Mouse (Mus musculus): ENCODE measurements around the gene Rcor1. TPM values are rescaled to one million over a fixed set of nuclear protein-coding genes. Genes with fewer than 3 reads are reported as not detected.

Gene Rcor1
- polyA plus RNA-seq, 1 experiment, result 33.8 TPM

DNA sequence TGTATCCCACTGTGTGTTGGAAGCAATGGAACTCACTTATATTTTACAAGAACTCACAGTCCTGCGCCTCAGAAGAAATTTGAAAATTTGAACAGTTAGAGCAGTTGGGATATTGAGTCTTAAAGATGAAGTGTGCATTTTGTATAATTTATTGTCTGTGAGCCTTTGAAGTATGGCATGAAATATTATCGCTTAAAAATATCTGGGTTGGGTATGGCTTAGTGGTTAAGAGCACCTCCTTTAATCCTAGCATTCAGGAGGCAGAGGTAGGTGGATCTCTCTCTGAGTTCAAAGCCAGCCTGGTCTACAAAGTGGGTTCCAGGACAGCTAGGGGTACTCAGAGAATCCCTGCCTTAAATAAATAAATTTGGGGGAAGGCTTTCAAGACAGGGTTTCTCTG lies 20.1 kb upstream of the Rcor1 start:
- Histone ChIP-seq H3K4me3 (ENCODE audit: insufficient read depth, low read length) (no peak overlapping the region), H3K4me1 (ENCODE audit: control insufficient read depth, insufficient read depth, low read length) (peaks cover 19% of the 10 kb centered on the region), H3K27ac (ENCODE audit: insufficient read depth, low read depth, low read length) (no peak overlapping the region)
- TF ChIP-seq CTCF (IDR thresholded peaks at IDR 0.05; ENCODE audit: low read depth, low read length) (no peak), POLR2A (IDR thresholded peaks at IDR 0.05; ENCODE audit: borderline replicate concordance, low read depth, low read length) (no peak)

DNA sequence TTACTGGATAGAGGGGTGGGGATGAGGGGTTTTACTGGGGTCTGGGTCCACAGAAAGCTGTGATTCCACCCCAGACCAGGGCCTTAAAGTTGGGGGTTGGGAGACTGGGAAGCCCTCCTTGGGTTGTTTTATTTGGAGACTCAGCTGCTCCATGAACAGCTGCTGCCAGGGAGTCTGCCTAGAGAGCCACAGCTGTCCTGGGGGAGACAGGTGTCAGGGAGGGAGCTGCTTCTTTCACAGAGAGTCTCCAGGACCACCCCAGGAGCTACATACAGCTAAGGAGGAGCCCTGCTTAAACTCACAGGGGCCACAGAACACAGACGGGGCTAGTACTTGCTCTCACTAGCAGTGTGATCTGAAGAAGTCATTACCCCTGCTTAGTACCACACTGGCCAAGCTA lies 18.0 kb upstream of the Rcor1 start:
- TF ChIP-seq POLR2A (IDR thresholded peaks at IDR 0.05; ENCODE audit: borderline replicate concordance, low read depth, low read length) (no peak), CTCF (IDR thresholded peaks at IDR 0.05; ENCODE audit: low read depth, low read length) (no peak)

DNA sequence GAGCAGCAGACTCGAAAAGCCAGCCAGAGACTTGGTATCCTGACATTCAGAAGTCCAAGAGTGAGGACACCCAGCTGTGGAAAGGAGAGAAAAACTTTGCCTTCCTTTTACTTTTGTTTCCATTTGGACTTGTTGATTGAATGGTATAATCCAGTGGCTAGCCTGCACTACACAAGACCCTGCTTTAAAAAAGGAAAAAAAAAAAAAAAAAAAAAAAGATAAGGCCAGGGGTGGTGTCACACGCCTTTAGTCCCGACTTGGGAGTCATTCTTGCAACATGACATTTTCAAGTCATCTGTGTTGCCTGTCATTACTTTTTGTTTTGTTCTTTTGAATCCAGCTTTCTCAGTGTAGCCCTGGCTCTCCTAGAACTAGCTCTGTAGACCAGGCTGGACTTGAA lies 17.6 kb upstream of the Rcor1 start:
- Histone ChIP-seq H3K4me1 (ENCODE audit: control insufficient read depth, insufficient read depth, low read length) (peaks cover 7% of the 10 kb centered on the region), H3K4me3 (ENCODE audit: insufficient read depth, low read length) (no peak overlapping the region), H3K27ac (ENCODE audit: insufficient read depth, low read depth, low read length) (no peak overlapping the region)
- no peak for TF ChIP-seq POLR2A (IDR thresholded peaks at IDR 0.05; ENCODE audit: borderline replicate concordance, low read depth, low read length)
- TF ChIP-seq CTCF (IDR thresholded peaks at IDR 0.05; ENCODE audit: low read depth, low read length), result no peak

More for the DNA sequence above, 18.0 kb upstream of the Rcor1 start:
- Histone ChIP-seq H3K27ac (ENCODE audit: insufficient read depth, low read depth, low read length) (no peak overlapping the region), H3K4me3 (ENCODE audit: insufficient read depth, low read length) (no peak overlapping the region), H3K4me1 (ENCODE audit: control insufficient read depth, insufficient read depth, low read length) (peaks cover 10% of the 10 kb centered on the region)

DNA sequence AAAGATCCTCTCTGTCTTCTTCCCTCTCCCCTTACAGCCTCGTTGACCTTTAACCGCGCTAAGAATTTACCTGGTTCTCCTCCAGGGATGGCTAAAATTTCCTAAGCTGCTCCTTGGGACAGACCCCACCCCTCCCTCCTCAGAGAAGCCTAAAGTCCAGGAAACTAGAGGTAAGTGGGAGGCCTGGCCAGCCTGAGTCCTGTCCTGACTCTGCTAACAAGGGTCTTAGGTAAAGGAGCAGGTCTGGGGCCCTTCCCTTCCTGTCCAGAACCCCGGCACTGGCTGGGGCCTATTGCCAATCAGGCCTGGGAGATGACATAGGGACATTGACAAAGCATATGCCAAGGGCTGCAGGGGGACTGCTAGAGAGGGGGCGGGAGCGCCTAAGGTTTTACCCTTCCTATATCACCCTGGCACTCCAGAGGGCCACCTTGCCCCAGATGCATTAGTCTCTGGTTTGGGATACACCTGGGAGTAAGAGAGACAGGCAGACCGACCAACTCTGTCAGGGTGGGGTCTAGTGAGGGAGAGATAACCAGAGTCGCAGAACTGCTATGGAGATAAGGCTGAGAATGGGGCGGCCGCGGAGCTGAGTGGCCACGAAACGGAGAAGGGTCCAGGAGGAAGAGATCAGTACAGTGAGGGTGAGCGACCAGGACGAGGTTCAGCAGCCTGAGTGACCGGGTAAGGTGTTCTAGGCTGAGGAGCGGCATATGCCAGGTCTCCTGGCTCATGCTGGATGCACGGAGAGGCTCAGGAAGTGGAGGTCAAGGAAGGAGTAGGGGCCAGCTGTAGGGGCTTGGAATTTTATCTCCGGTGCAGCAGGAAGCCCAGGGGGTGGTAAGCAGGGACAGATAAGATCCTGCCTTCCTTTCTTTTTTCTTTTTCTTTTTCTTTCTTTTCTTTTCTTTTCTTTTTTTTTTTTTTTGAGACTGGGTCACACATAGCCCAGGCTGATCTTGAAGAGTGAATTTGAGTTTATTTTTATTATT lies 10.7 kb upstream of the Rcor1 start:
- H3K4me1 ChIP-seq (ENCODE audit: control insufficient read depth, insufficient read depth, low read length), result no peaks in the 10 kb centered on the region
- H3K27ac ChIP-seq (ENCODE audit: insufficient read depth, low read depth, low read length), result no peak overlapping the region
- no peak overlapping the region for H3K4me3 ChIP-seq (ENCODE audit: insufficient read depth, low read length)
- no peak for TF ChIP-seq POLR2A (IDR thresholded peaks at IDR 0.05; ENCODE audit: borderline replicate concordance, low read depth, low read length)
- TF ChIP-seq CTCF (IDR thresholded peaks at IDR 0.05; ENCODE audit: low read depth, low read length), result no peak

DNA sequence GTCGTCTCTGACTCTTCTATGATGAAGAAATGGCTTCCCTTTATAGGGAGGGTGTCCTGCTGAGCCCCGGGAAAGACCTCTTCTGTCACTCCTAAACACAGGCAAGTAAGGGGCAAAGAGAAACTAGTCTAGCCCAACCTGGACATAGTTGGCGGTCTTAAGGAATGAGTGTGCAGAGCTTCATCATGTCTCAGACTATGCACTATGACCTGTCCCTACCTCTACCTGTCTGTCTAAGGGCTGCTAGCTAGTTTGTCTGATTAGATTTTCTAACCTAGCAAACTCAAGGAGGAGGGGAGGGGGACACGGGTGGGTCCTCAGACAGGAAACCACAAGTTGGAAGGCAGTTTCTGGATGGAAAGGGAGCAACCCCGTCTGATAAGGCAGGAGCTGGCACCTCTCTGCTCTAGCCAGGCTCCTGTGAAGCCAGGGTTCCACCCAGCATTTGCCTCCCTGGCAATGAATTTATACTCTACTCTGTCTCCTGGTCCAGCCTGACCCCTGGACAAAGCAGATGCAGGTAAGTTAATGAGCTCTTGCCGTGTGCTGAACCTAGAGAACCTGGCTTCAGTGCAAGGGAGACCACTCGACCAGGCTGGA lies 9.8 kb upstream of the Rcor1 start:
- no peak for TF ChIP-seq CTCF (IDR thresholded peaks at IDR 0.05; ENCODE audit: low read depth, low read length)
- no peaks in the 10 kb centered on the region for H3K4me1 ChIP-seq (ENCODE audit: control insufficient read depth, insufficient read depth, low read length)
- no peak overlapping the region for H3K27ac ChIP-seq (ENCODE audit: insufficient read depth, low read depth, low read length)
- no peak overlapping the region for H3K4me3 ChIP-seq (ENCODE audit: insufficient read depth, low read length)

DNA sequence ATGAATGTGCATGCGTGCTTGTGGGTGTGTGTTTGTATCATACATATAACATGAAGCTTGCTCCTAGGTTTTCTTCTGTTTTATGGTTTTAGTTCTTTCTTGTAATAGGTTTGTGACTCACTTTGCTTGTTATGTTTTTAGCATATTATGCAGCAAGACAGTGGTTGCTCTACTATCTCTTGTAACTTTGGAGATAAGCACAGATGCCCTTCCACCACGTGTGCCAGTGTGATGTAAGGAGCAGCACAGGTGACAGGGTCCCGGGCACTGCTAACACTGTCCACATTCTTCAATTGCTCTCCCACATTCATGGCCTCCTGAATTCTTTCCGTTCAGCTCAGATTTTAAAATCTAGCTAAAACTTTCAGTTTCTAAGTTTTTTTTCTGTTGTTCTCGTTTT lies 6.3 kb upstream of the Rcor1 start:
- Histone ChIP-seq H3K27ac (ENCODE audit: insufficient read depth, low read depth, low read length) (no peak overlapping the region), H3K4me3 (ENCODE audit: insufficient read depth, low read length) (no peak overlapping the region), H3K4me1 (ENCODE audit: control insufficient read depth, insufficient read depth, low read length) (peaks cover 30% of the 10 kb centered on the region)
- TF ChIP-seq CTCF (IDR thresholded peaks at IDR 0.05; ENCODE audit: low read depth, low read length) (no peak), POLR2A (IDR thresholded peaks at IDR 0.05; ENCODE audit: borderline replicate concordance, low read depth, low read length) (no peak)

DNA sequence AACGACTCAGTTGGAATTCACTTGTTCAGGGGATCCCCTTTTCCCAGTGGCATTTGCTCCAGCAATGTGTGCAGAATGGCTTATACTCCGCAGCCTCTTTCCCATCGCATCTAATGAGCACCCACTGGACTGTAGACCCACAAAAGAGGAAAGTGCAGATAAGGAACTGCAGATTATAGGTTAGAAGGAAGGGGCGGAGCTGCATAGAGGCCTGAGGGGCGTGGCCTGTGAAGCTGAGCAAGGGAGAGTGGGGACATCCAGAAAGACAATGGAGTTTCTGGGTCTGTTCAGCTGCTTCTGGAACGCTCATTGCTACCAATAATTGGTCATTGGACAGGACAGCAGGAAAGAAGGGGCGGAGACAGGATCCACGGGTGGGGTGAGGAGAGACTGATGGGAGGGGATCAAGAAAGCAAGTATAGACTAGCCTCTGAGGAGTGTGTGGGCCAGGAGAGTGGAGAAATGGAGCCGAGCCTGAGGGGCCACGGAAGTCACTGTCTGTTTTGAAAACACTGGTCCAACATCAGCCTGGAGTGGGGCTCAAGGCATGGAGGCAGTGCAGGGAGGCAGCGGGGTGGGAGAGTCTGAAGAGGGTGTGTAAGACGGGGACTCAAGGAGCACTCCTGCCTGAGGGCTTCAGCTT lies 3.8 kb upstream of the Rcor1 start:
- TF ChIP-seq POLR2A (IDR thresholded peaks at IDR 0.05; ENCODE audit: borderline replicate concordance, low read depth, low read length) (no peak), CTCF (IDR thresholded peaks at IDR 0.05; ENCODE audit: low read depth, low read length) (no peak)
- Histone ChIP-seq H3K4me1 (ENCODE audit: control insufficient read depth, insufficient read depth, low read length) (peaks cover 30% of the 10 kb centered on the region), H3K4me3 (ENCODE audit: insufficient read depth, low read length) (peak overlapping the region; percentile 37), H3K27ac (ENCODE audit: insufficient read depth, low read depth, low read length) (peak overlapping the region; percentile 48)

DNA sequence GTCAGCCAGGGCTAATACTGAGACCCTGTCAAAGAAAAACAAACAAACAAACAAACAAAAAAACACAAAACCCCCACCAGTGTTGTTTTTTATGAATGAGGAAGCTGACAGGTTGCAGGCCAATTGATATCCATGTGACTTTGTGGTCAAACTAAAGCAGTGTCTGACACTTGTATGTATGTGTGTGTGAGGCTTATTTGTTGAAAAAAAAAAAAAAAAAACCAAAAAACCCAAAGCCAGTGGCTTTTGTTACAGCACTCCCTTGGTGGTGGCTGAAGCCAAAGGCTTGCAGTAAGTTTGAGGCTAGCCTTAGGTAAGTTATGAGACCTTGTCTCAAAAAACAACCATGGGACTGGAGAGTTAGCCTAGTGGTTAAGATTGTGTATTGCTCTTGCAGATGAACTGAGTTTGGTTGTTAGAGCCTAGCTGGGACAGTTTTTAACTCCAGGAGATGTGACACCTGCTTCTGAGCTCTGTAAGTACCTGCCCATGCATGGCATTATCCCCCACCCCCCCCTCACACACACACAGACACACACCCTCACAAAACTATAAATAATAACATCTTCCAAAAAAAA lies 2.9 kb upstream of the Rcor1 start:
- TF ChIP-seq CTCF (IDR thresholded peaks at IDR 0.05; ENCODE audit: low read depth, low read length) (no peak), POLR2A (IDR thresholded peaks at IDR 0.05; ENCODE audit: borderline replicate concordance, low read depth, low read length) (no peak)
- peaks cover 32% of the 10 kb centered on the region for H3K4me1 ChIP-seq (ENCODE audit: control insufficient read depth, insufficient read depth, low read length)
- H3K4me3 ChIP-seq (ENCODE audit: insufficient read depth, low read length), result no peak overlapping the region
- H3K27ac ChIP-seq (ENCODE audit: insufficient read depth, low read depth, low read length), result peak overlapping the region; percentile 48

DNA sequence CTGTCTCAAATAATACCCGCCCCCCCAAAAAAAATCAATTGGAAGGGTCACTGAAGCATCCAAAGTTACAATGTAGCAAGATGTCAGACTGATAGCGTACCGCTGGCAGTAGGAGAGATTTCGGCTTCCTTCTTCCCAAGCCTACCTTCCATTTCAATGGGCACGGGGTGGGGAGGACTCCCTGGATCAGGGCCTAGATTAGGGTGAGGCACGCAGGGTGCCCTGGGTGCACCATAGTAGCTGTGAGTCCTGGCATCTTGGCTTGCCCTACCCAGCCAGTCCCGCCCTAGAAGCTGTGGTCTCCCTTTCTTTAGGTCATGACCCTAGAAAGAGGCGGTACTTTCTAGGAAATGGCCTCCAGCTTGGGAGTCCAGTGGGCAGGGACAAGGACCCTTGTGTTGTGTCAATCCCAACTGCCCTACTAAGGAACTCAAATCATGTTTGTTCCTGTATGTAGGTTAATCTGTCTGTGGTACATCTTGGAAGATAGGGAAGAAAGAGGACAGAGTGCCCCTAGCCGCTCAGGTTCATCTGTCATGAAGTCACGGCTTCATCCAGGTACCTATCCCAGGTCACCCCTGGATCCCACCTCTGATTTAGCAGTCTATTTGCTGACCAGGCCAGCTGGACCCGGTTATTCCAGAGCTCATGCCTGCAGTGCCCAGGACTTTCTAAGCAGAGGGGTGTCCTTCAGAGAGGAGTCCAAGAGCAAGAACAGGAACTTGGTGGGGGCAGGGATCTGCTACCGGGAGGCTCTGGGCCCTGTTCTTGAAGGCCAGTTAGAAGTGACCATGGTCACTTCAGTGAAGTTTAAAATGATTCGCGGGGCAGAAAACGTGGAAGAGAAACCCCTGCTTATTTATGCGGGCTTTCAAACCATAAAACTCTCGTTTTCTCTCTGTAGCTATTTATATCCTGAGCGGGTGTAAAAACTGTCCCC lies 1.6 kb upstream of the Rcor1 start:
- Histone ChIP-seq H3K4me3 (ENCODE audit: insufficient read depth, low read length) (peak overlapping the region; percentile 79; the same call in 1 of the 2 replicates), H3K27ac (ENCODE audit: insufficient read depth, low read depth, low read length) (peak overlapping the region; percentile 86), H3K4me1 (ENCODE audit: control insufficient read depth, insufficient read depth, low read length) (peaks cover 32% of the 10 kb centered on the region)
- TF ChIP-seq POLR2A (IDR thresholded peaks at IDR 0.05; ENCODE audit: borderline replicate concordance, low read depth, low read length) (no peak), CTCF (IDR thresholded peaks at IDR 0.05; ENCODE audit: low read depth, low read length) (no peak)
